Comparison of ENCODE assay signal across 8 mouse cellular contexts in genomic region chr2:164496847-164497690, GRCm38 (mm10). TPM values are rescaled to one million over a fixed set of nuclear protein-coding genes. Genes with fewer than 3 reads are reported as not detected.
DNase-seq lines count a peak whose midpoint lies in the region; ATAC-seq lines count a peak whose summit lies in the region.

Pigt (plus strand) TSS chr2:164497520.

- peaks cover 23% of the 10 kb centered on the region for H3K4me1 ChIP-seq in hindbrain, embryonic 15.5 days (replicated peaks)

- DNase-seq in WW6 (ENCODE audit: low read depth, low spot score), result peak; percentile 45
- DNase-seq in cerebellum, postnatal 36 days, result peak; percentile 88 to 90
- DNase-seq in gastrocnemius, adult 18-20 months (ENCODE audit: low spot score), result peak; percentile 89
- DNase-seq in left cerebral cortex, adult 11 months (ENCODE audit: low spot score), result peak; percentile 77
- peak; percentile 89 to 91 for DNase-seq in lung, postnatal 4 days
- peak; percentile 93 for DNase-seq in retina, postnatal 1 day
- peak; percentile 89 for DNase-seq in thymus, postnatal 4 days

- ATAC-seq in hindbrain, embryonic 15.5 days (ENCODE audit: low FRiP score, low read depth), result peak; percentile 94

- H3K27me3 ChIP-seq in hindbrain, embryonic 15.5 days, result no peaks in the 10 kb centered on the region

- H3K27ac ChIP-seq in hindbrain, embryonic 15.5 days (replicated peaks), result peak within 1 kb of the TSS; percentile 82

- 4% methylated on average over 43 of the region's 43 CpGs for WGBS in hindbrain, embryonic 15.5 days

- H3K9ac ChIP-seq in hindbrain, embryonic 15.5 days, result peak within 1 kb of the TSS; percentile 68

- peak within 1 kb of the TSS; percentile 89 for H3K4me2 ChIP-seq in hindbrain, embryonic 15.5 days

- H3K4me3 ChIP-seq in hindbrain, embryonic 15.5 days, result peak within 1 kb of the TSS; percentile 58

- no peaks in the 10 kb centered on the region for H3K9me3 ChIP-seq in hindbrain, embryonic 15.5 days

- peaks cover 21% of the 10 kb centered on the region for H3K36me3 ChIP-seq in hindbrain, embryonic 15.5 days

RNA-seq across cellular contexts. Expression of gene Pigt, which starts in this region (rescaled TPM):
- 10 to 100 TPM; 31.4 to 32.6 TPM for total RNA-seq in gastrocnemius, adult 18-20 months (2021)
- 93.4 and 103 TPM in 2 replicates for polyA plus RNA-seq in hindbrain, embryonic 15.5 days (2015; fragmentation: Nextera tagmentation; extraction: Ambion mirVana)

Comparison
In these comparisons a context has a peak if more than half of its experiments do, and no peak if none do; other contexts are left out.
1. Peak in every context shown above with its lines: DNase-seq, ATAC-seq, H3K4me3 ChIP-seq and H3K27ac ChIP-seq.